Mouse (Mus musculus): ENCODE measurements around the gene Dclre1b. TPM values are rescaled to one million over a fixed set of nuclear protein-coding genes. Genes with fewer than 3 reads are reported as not detected.
"Not testable (repeated sequence)": the region's sequence is repeated elsewhere in the genome, so short reads cannot be mapped to it uniquely, and the experiment has no call there.

Dclre1b gene
- polyA plus RNA-seq, 1 experiment from 2014 or later, result 29.7 TPM

- H3K4me2 ChIP-seq, result 0 out of 2 replicates have a peak overlapping the region, but pooled peaks have one; percentile 11
- no peak for ATAC-seq (ENCODE audit: insufficient read depth)
- H3K36me3 ChIP-seq (replicated peaks), result peaks cover 56% of the 10 kb centered on the region
- 80% methylated on average over 1 of the region's 1 CpGs for WGBS (ENCODE audit: insufficient replicate concordance)
- H3K9ac ChIP-seq, result peak overlapping the region; percentile 12; the same call in 1 of the 2 replicates
- no peak overlapping the region for H3K4me3 ChIP-seq (replicated peaks)
- peak overlapping the region; percentile 79 for H3K27ac ChIP-seq (replicated peaks)
- H3K9me3 ChIP-seq (replicated peaks), result no peaks in the 10 kb centered on the region
- peaks cover 77% of the 10 kb centered on the region for H3K4me1 ChIP-seq (replicated peaks)
- H3K27me3 ChIP-seq, result no peaks in the 10 kb centered on the region
Measured at GRCm38 (mm10) chr3:103805671-103806070, 3.6 kb downstream of the Dclre1b start.

GRCm38 (mm10) chr3:103802861-103803260 lies 6.4 kb downstream of the Dclre1b start:
- ATAC-seq (ENCODE audit: insufficient read depth), result no peak
- H3K36me3 ChIP-seq (replicated peaks), result peaks cover 57% of the 10 kb centered on the region
- no peaks in the 10 kb centered on the region for H3K27me3 ChIP-seq
- H3K9me3 ChIP-seq (replicated peaks), result no peaks in the 10 kb centered on the region
- no peak overlapping the region for H3K4me2 ChIP-seq
- peaks cover 89% of the 10 kb centered on the region for H3K4me1 ChIP-seq (replicated peaks)
- peak overlapping the region; percentile 96 for H3K27ac ChIP-seq (replicated peaks)
- no peak overlapping the region for H3K4me3 ChIP-seq (replicated peaks)
- WGBS (ENCODE audit: insufficient replicate concordance), result 44% methylated on average over 8 of the region's 8 CpGs
- H3K9ac ChIP-seq, result peak overlapping the region; percentile 26

GRCm38 (mm10) chr3:103801631-103802531 lies 7.4 kb downstream of the Dclre1b start:
- 0 out of 2 replicates have a peak overlapping the region, but pooled peaks have one; percentile 3 for H3K4me3 ChIP-seq (replicated peaks)
- H3K4me2 ChIP-seq, result peak overlapping the region; percentile 42
- peaks cover 51% of the 10 kb centered on the region for H3K36me3 ChIP-seq (replicated peaks)
- peaks cover 87% of the 10 kb centered on the region for H3K4me1 ChIP-seq (replicated peaks)
- no peaks in the 10 kb centered on the region for H3K9me3 ChIP-seq (replicated peaks)
- peak; percentile 73 for ATAC-seq (ENCODE audit: insufficient read depth)
- peak overlapping the region; percentile 41; the same call in 1 of the 2 replicates for H3K9ac ChIP-seq
- peak overlapping the region; percentile 96 for H3K27ac ChIP-seq (replicated peaks)
- H3K27me3 ChIP-seq, result no peaks in the 10 kb centered on the region
- 9% methylated on average over 10 of the region's 10 CpGs for whole genome bisulfite sequencing (ENCODE audit: insufficient replicate concordance)

- H3K27ac ChIP-seq (replicated peaks), result peak overlapping the region; percentile 96
- no peak overlapping the region for H3K9ac ChIP-seq
- 8% methylated on average over 2 of the region's 2 CpGs for WGBS (ENCODE audit: insufficient replicate concordance)
- peaks cover 30% of the 10 kb centered on the region for H3K36me3 ChIP-seq (replicated peaks)
- H3K4me2 ChIP-seq, result peak overlapping the region; percentile 51; the same call in 1 of the 2 replicates
- peak; percentile 88 for ATAC-seq (ENCODE audit: insufficient read depth)
- no peaks in the 10 kb centered on the region for H3K9me3 ChIP-seq (replicated peaks)
- no peaks in the 10 kb centered on the region for H3K27me3 ChIP-seq
- H3K4me1 ChIP-seq (replicated peaks), result peaks cover 84% of the 10 kb centered on the region
- no peak overlapping the region for H3K4me3 ChIP-seq (replicated peaks)
Measured at GRCm38 (mm10) chr3:103799507-103799906, 9.7 kb downstream of the Dclre1b start.

- no peak for ATAC-seq (ENCODE audit: insufficient read depth)
- no peak overlapping the region for H3K9ac ChIP-seq
- 53% methylated on average over 2 of the region's 2 CpGs for WGBS (ENCODE audit: insufficient replicate concordance)
- H3K9me3 ChIP-seq (replicated peaks), result no peaks in the 10 kb centered on the region
- no peaks in the 10 kb centered on the region for H3K27me3 ChIP-seq
- H3K27ac ChIP-seq (replicated peaks), result peak overlapping the region; percentile 31
- peaks cover 85% of the 10 kb centered on the region for H3K4me1 ChIP-seq (replicated peaks)
- no peak overlapping the region for H3K4me2 ChIP-seq
- H3K36me3 ChIP-seq (replicated peaks), result 0 out of 2 replicates have a peak, but pooled peaks cover 4% of the 10 kb centered on the region
- H3K4me3 ChIP-seq (replicated peaks), result no peak overlapping the region
Measured at GRCm38 (mm10) chr3:103796389-103796788, 12.9 kb downstream of the Dclre1b start.

- H3K36me3 ChIP-seq (replicated peaks), result peaks cover 7% of the 10 kb centered on the region; the same call in 1 of the 2 replicates
- 68% methylated on average over 1 of the region's 1 CpGs for WGBS (ENCODE audit: insufficient replicate concordance)
- no peaks in the 10 kb centered on the region for H3K27me3 ChIP-seq
- H3K9ac ChIP-seq, result 0 out of 2 replicates have a peak overlapping the region, but pooled peaks have one; percentile 9
- H3K4me2 ChIP-seq, result 0 out of 2 replicates have a peak overlapping the region, but pooled peaks have one; percentile 79
- H3K9me3 ChIP-seq (replicated peaks), result no peaks in the 10 kb centered on the region
- peaks cover 73% of the 10 kb centered on the region for H3K4me1 ChIP-seq (replicated peaks)
- no peak for ATAC-seq (ENCODE audit: insufficient read depth)
- no peak overlapping the region for H3K4me3 ChIP-seq (replicated peaks)
- peak overlapping the region; percentile 95 for H3K27ac ChIP-seq (replicated peaks)
Measured at GRCm38 (mm10) chr3:103792566-103792965, 16.7 kb downstream of the Dclre1b start.

GRCm38 (mm10) chr3:103792111-103792406 lies 17.2 kb downstream of the Dclre1b start:
- not testable (repeated sequence) for ATAC-seq (ENCODE audit: insufficient read depth); H3K36me3 ChIP-seq (replicated peaks); H3K9me3 ChIP-seq (replicated peaks); H3K27me3 ChIP-seq
- 64% methylated on average over 5 of the region's 5 CpGs for WGBS (ENCODE audit: insufficient replicate concordance)
- H3K4me1 ChIP-seq (replicated peaks), result peaks cover 74% of the 10 kb centered on the region
- H3K4me2 ChIP-seq, result peak overlapping the region; percentile 79
- H3K9ac ChIP-seq, result peak overlapping the region; percentile 95
- H3K27ac ChIP-seq (replicated peaks), result peak overlapping the region; percentile 95
- H3K4me3 ChIP-seq (replicated peaks), result peak overlapping the region; percentile 74

GRCm38 (mm10) chr3:103791230-103792110 lies 17.8 kb downstream of the Dclre1b start, which contains the start of gene Hipk1:
TSS of gene Hipk1 (minus strand) at chr3:103791563.
- peak; percentile 94 for ATAC-seq (ENCODE audit: insufficient read depth)
- H3K4me2 ChIP-seq, result peak within 1 kb of the TSS; percentile 79
- WGBS (ENCODE audit: insufficient replicate concordance), result 6% methylated on average over 49 of the region's 49 CpGs
- peaks cover 14% of the 10 kb centered on the region; the same call in 1 of the 2 replicates for H3K36me3 ChIP-seq (replicated peaks)
- peaks cover 74% of the 10 kb centered on the region for H3K4me1 ChIP-seq (replicated peaks)
- peak within 1 kb of the TSS; percentile 95 for H3K27ac ChIP-seq (replicated peaks)
- peak within 1 kb of the TSS; percentile 74 for H3K4me3 ChIP-seq (replicated peaks)
- H3K27me3 ChIP-seq, result no peaks in the 10 kb centered on the region
- H3K9ac ChIP-seq, result peak within 1 kb of the TSS; percentile 95
- no peaks in the 10 kb centered on the region for H3K9me3 ChIP-seq (replicated peaks)

- peak; percentile 68 for ATAC-seq (ENCODE audit: insufficient read depth)
- H3K27ac ChIP-seq (replicated peaks), result peak overlapping the region; percentile 95
- peaks cover 75% of the 10 kb centered on the region for H3K4me1 ChIP-seq (replicated peaks)
Measured at GRCm38 (mm10) chr3:103790346-103791145, 18.7 kb downstream of the Dclre1b start.

GRCm38 (mm10) chr3:103789891-103790345 lies 19.3 kb downstream of the Dclre1b start:
- peak overlapping the region; percentile 79 for H3K4me2 ChIP-seq
- under 1% methylated on average over 14 of the region's 14 CpGs for WGBS (ENCODE audit: insufficient replicate concordance)
- H3K27me3 ChIP-seq, result no peaks in the 10 kb centered on the region
- peak overlapping the region; percentile 74 for H3K4me3 ChIP-seq (replicated peaks)
- H3K9ac ChIP-seq, result peak overlapping the region; percentile 95
- H3K4me1 ChIP-seq (replicated peaks), result peaks cover 79% of the 10 kb centered on the region
- H3K36me3 ChIP-seq (replicated peaks), result peaks cover 23% of the 10 kb centered on the region
- no peaks in the 10 kb centered on the region for H3K9me3 ChIP-seq (replicated peaks)
- peak; percentile 3; the same call in 1 of the 2 replicates for ATAC-seq (ENCODE audit: insufficient read depth)
- H3K27ac ChIP-seq (replicated peaks), result peak overlapping the region; percentile 95

More at GRCm38 (mm10) chr3:103790346-103791145, 18.7 kb downstream of the Dclre1b start:
- WGBS (ENCODE audit: insufficient replicate concordance), result 0% methylated on average over 54 of the region's 61 CpGs
- Histone ChIP-seq H3K4me3 (replicated peaks) (peak overlapping the region; percentile 74), H3K9ac (peak overlapping the region; percentile 95), H3K36me3 (replicated peaks) (peaks cover 19% of the 10 kb centered on the region; the same call in 1 of the 2 replicates), H3K4me2 (peak overlapping the region; percentile 79), H3K27me3 (no peaks in the 10 kb centered on the region), H3K9me3 (replicated peaks) (no peaks in the 10 kb centered on the region)

Measured in liver, embryonic 15.5 days (tissue).